Mouse (Mus musculus) naive thymus-derived CD4-positive, alpha-beta T cell, adult 5 months (primary cell): Measurements from ENCODE around the gene Hoxc8. TPM values are rescaled to one million over a fixed set of nuclear protein-coding genes. Genes with fewer than 3 reads are reported as not detected.

ENCODE experiments used
- polyA plus RNA-seq: library from polyadenylated mRNA; unstranded; fragments of 100-300 nt; shearing (Covaris generic); gene quantifications from one replicate; pipeline ENCODE4 v1.2.1, GENCODE M21; 2017

The Hoxc8 gene
- polyA plus RNA-seq: not detected

GRCm38 (mm10) chr15:102990461-102991397 lies at the start of gene Hoxc8:
Gene Hoxc8, plus strand, starts transcription at chr15:102990607.

GRCm38 (mm10) chr15:102954192-102955006 lies 36.0 kb upstream of the Hoxc8 start, which contains the start of gene Hoxc11:
Gene Hoxc11, plus strand, starts transcription at chr15:102954427.

GRCm38 (mm10) chr15:102966776-102967311 lies 23.6 kb upstream of the Hoxc8 start, which contains the start of gene Hoxc10:
Gene Hoxc10, plus strand, starts transcription at chr15:102966796.

DNA sequence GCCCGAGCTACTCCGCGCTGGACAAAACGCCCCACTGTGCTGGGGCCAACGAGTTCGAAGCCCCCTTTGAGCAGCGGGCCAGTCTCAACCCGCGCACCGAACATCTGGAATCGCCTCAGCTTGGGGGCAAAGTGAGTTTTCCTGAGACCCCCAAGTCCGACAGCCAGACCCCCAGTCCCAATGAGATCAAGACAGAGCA lies 23.2 kb upstream of the Hoxc8 start, which contains the start of gene Hoxc5:
Gene Hoxc5 (plus strand): TSS at position 132 of the 199 bp plus-strand sequence.

GRCm38 (mm10) chr15:102976171-102976570 lies 14.2 kb upstream of the Hoxc8 start, which contains the start of gene Hoxc9:
Gene Hoxc9, plus strand, starts transcription at chr15:102976439.

DNA sequence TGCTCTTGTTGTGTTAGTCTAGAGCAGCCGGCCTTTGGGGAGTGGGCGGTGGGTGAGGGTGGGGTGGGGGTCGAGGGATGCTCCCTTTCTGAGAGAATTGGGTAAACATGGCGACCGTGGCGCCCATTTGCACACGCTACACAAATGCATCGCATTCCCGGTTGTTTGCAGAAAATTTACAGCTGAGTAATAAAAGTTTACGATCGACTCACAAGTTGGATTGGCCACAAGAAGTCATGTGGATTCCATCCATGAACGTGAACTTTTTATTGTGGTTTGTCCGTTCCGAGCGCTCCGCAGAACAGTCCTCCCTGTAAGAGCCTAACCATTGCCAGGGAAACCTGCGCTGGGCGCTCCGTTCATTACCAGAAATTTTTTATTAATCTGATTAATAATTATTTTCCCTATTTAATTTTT lies 7.5 kb downstream of the Hoxc8 start, which contains the start of gene Hoxc6:
Gene Hoxc6 (plus strand): TSS at position 319 of the 417 bp plus-strand sequence.

DNA sequence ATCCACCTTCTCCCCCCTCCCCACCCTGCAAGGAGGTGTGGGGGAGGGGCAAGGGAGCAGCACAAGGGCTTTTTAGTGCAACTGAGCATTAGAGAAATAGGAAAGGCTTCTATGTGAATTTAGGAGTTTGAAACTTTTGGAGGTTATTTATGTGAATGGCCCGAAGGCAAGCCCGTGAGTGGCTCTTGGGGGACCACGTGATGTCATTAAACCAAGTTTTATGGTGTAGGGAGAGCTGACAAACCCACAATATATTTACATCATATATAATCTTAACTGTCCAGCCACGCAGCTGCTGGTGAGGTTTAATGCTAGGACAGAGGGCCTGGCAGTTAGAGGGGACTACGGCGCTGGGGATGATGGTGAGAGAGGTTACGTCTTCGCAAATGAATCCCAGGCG lies 28.2 kb downstream of the Hoxc8 start, which contains the start of gene Hoxc4:
Gene Hoxc4 (plus strand): TSS at position 299 of the 400 bp plus-strand sequence.

Other genes starting within 250 kb of the Hoxc8 start
- gene Hoxc13, start 69.5 kb upstream of the Hoxc8 start, polyA plus RNA-seq: not detected
- not detected for gene Hoxc12, start 53.9 kb upstream of the Hoxc8 start, polyA plus RNA-seq
- gene Hoxc11, start 36.2 kb upstream of the Hoxc8 start, polyA plus RNA-seq: not detected
- not detected for gene Hoxc10, start 23.8 kb upstream of the Hoxc8 start, polyA plus RNA-seq
- not detected for gene Hoxc5, start 23.2 kb upstream of the Hoxc8 start, polyA plus RNA-seq
- not detected for gene Hoxc9, start 14.2 kb upstream of the Hoxc8 start, polyA plus RNA-seq
- gene Hoxc6, start 7.7 kb downstream of the Hoxc8 start, polyA plus RNA-seq: not detected
- not detected for gene Hoxc4, start 28.3 kb downstream of the Hoxc8 start, polyA plus RNA-seq
- gene Smug1, start 176.5 kb downstream of the Hoxc8 start, polyA plus RNA-seq: 4.9 TPM
- gene Cbx5, start 249.2 kb downstream of the Hoxc8 start, polyA plus RNA-seq: 7.5 TPM
- gene Hnrnpa1, start 249.8 kb downstream of the Hoxc8 start, polyA plus RNA-seq: 179 TPM